Mouse (Mus musculus) hindbrain, postnatal 0 days (tissue): ENCODE data around the gene Zfx. TPM values are rescaled to one million over a fixed set of nuclear protein-coding genes. Genes with fewer than 3 reads are reported as not detected.

Experiments used
- ATAC-seq: fragments of 200-750 bp; cut with Nextera tagmentation; 2 replicates; pipeline ENCODE4 v1.8.0; 2017; ENCODE audit warnings: mild to moderate bottlenecking, moderate TSS enrichment, moderate library complexity
- DNase-seq: peaks from one replicate; pipeline ENCODE4 v3.0.0-alpha.2; 2015; ENCODE audit warnings: low spot score
- H3K27ac ChIP-seq: fragments of 300-500 bp; sonication (generic); 2 replicates; pipeline ENCODE4 v1.5.1; 2014; ENCODE audit warnings: mild to moderate bottlenecking
- H3K27me3 ChIP-seq: fragments of 300-500 bp; sonication (generic); 2 replicates; pipeline ENCODE4 v1.6.1; 2014; ENCODE audit warnings: low read length, mixed read lengths; ENCODE audit not compliant: insufficient read depth
- H3K36me3 ChIP-seq: fragments of 300-500 bp; sonication (generic); 2 replicates; pipeline ENCODE4 v1.6.1; 2014; ENCODE audit warnings: low read length, mixed read lengths; ENCODE audit not compliant: insufficient read depth
- H3K4me1 ChIP-seq: fragments of 300-500 bp; sonication (generic); 2 replicates; pipeline ENCODE4 v1.6.1; 2014; ENCODE audit warnings: antibody characterized with exemption, low read length, mixed read lengths; ENCODE audit not compliant: insufficient read depth
- H3K4me2 ChIP-seq: fragments of 300-500 bp; sonication (generic); 2 replicates; pipeline ENCODE4 v1.6.1; 2014; ENCODE audit warnings: low read depth, mild to moderate bottlenecking, low read length, moderate library complexity, mixed read lengths
- H3K4me3 ChIP-seq: fragments of 300-500 bp; sonication (generic); 2 replicates; pipeline ENCODE4 v1.5.1; 2014; ENCODE audit warnings: low read length
- H3K9ac ChIP-seq: fragments of 300-500 bp; sonication (generic); replicated peaks from 2 replicates; pipeline ENCODE4 v1.6.1; 2014; ENCODE audit warnings: mild to moderate bottlenecking, low read length, moderate library complexity, mixed read lengths
- H3K9me3 ChIP-seq: fragments of 300-500 bp; sonication (generic); 2 replicates; pipeline ENCODE4 v1.6.1; 2016; ENCODE audit warnings: low read length, mixed read lengths
- CTCF ChIP-seq: IDR thresholded peaks from 2 replicates; pipeline ENCODE4 v1.5.1; 2016; ENCODE audit warnings: antibody characterized with exemption, control low read depth, low read depth
- WGBS: fragments of 180-500 bp; shearing (Covaris S2); extraction: QIAGEN DNeasy Blood & Tissue Kit; methylation state at CpG from one replicate; pipeline ENCODE4 v1.1.7; 2014; 5-methylcytosine and 5-hydroxymethylcytosine counted together
- polyA plus RNA-seq: library from polyadenylated mRNA; unstranded; fragments of >200 nt; fragmentation: Nextera tagmentation; extraction: Ambion mirVana; gene quantifications from 2 replicates; pipeline ENCODE4 v1.2.1, GENCODE M21; 2015
- total RNA-seq: library from RNA; depleted of rRNA; stranded (reverse); fragments of >200 nt; gene quantifications from 2 replicates; pipeline ENCODE4 v1.2.3, GENCODE M21; 2014

Gene Zfx
- total and polyA plus RNA-seq, 2 experiments from 2014 or later: 20.2 to 27.9 TPM

DNA sequence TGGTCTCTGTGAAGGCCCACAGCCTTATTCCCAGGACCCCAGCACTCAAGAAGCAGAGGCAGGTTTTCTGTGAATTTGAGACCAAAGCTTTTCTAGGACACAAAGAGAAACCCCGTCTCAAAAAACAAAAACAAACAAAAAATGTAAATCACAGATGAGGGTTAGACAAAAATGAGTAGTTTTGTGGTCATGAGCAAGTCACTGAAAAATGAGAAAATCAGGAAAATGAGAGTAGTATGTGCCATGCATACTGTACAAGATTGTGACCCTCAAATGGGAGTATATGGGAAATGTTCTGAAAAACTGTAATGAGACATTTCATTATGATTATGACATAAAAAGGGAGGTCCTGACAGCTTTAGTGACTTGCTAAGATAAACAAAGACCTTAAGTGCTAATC lies 22.9 kb downstream of the Zfx start:
- Histone ChIP-seq H3K27me3 (no peaks in the 10 kb centered on the region), H3K9me3 (no peaks in the 10 kb centered on the region), H3K4me2 (no peak overlapping the region), H3K4me3 (no peak overlapping the region), H3K4me1 (no peaks in the 10 kb centered on the region), H3K36me3 (no peaks in the 10 kb centered on the region), H3K9ac (no peak overlapping the region), H3K27ac (no peak overlapping the region)
- ATAC-seq (no peak), DNase-seq (no peak)
- 89% methylated on average over 1 of the region's 1 CpGs for WGBS
- no peak for TF ChIP-seq CTCF

DNA sequence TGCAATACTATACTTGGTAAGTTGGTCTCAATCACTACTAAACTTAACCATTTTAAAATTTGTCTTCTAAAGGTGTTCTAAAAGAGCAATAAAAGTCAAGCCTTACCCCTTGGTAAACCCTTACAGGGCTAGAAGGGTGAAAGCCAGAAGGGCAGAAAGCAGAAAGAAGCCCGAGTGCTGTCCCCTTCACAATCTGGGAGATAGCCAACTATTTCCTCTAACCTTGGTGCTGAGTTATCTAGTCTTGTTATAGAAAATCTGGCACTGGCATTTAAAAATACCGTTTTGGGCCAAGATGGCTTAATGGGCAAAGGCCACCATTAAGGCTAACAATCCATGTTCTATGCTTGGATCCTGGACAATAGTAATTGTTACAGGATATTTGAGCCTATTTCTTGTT lies 32.5 kb downstream of the Zfx start:
- TF ChIP-seq CTCF: no peak
- WGBS: 85% methylated on average over 2 of the region's 2 CpGs
- no peaks in the 10 kb centered on the region for H3K36me3 ChIP-seq

DNA sequence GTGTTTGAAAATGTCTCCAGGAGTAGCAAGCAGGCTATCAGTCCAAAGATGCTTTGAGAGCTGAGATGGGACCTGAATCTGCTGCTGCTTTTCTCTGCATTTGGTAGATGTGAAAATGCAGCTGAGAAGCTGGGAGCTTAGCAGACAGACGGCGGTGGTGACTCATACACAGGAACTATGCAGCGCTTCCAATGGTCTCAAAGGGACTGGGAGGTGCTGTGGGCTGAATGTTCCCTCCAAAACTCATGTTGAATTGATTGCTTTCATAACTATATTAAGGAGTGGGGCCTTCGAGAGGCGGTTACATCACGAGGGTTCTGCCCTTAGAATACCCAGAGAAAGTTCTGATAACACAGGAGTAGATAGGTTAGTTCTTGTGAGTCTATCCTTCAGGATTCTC lies 62.3 kb downstream of the Zfx start:
- ATAC-seq: no peak
- Histone ChIP-seq H3K9me3 (no peaks in the 10 kb centered on the region), H3K4me3 (no peak overlapping the region), H3K4me1 (no peaks in the 10 kb centered on the region), H3K27me3 (no peaks in the 10 kb centered on the region; the same call in 1 of the 2 replicates), H3K4me2 (no peak overlapping the region), H3K27ac (no peak overlapping the region), H3K36me3 (no peaks in the 10 kb centered on the region), H3K9ac (no peak overlapping the region)
- peak; percentile 2 for DNase-seq
- 64% methylated on average over 6 of the region's 6 CpGs for WGBS
- TF ChIP-seq CTCF: no peak

More for the DNA sequence above, 32.5 kb downstream of the Zfx start:
- Histone ChIP-seq H3K4me2 (no peak overlapping the region), H3K4me3 (no peak overlapping the region), H3K27ac (no peak overlapping the region), H3K27me3 (no peaks in the 10 kb centered on the region), H3K9me3 (no peaks in the 10 kb centered on the region), H3K4me1 (no peaks in the 10 kb centered on the region), H3K9ac (no peak overlapping the region)
- no peak for ATAC-seq
- DNase-seq: no peak

- no peaks in the 10 kb centered on the region; the same call in 1 of the 2 replicates for H3K27me3 ChIP-seq
- no peaks in the 10 kb centered on the region for H3K36me3 ChIP-seq
- no peak overlapping the region for H3K4me3 ChIP-seq
- DNase-seq (no peak), ATAC-seq (no peak)
- TF ChIP-seq CTCF: no peak
- no peaks in the 10 kb centered on the region for H3K9me3 ChIP-seq
- H3K4me1 ChIP-seq: no peaks in the 10 kb centered on the region
- H3K4me2 ChIP-seq: no peak overlapping the region
- 77% methylated on average over 8 of the region's 8 CpGs for WGBS
- H3K27ac ChIP-seq: no peak overlapping the region
- H3K9ac ChIP-seq: no peak overlapping the region
Measured at GRCm38 (mm10) chrX:94060751-94061150, 62.8 kb downstream of the Zfx start.

GRCm38 (mm10) chrX:94058748-94059147 lies 64.8 kb downstream of the Zfx start:
- TF ChIP-seq CTCF: no peak
- no peaks in the 10 kb centered on the region; the same call in 1 of the 2 replicates for H3K27me3 ChIP-seq
- no peak overlapping the region for H3K4me2 ChIP-seq
- H3K9ac ChIP-seq: no peak overlapping the region
- DNase-seq: no peak
- no peaks in the 10 kb centered on the region for H3K4me1 ChIP-seq
- no peaks in the 10 kb centered on the region for H3K9me3 ChIP-seq
- no peaks in the 10 kb centered on the region for H3K36me3 ChIP-seq
- ATAC-seq: no peak
- no peak overlapping the region for H3K27ac ChIP-seq
- H3K4me3 ChIP-seq: no peak overlapping the region
- 47% methylated on average over 6 of the region's 6 CpGs for WGBS

- Histone ChIP-seq H3K27ac (no peak overlapping the region), H3K4me3 (no peak overlapping the region), H3K9me3 (no peaks in the 10 kb centered on the region), H3K36me3 (no peaks in the 10 kb centered on the region), H3K4me2 (no peak overlapping the region), H3K4me1 (no peaks in the 10 kb centered on the region), H3K27me3 (no peaks in the 10 kb centered on the region), H3K9ac (no peak overlapping the region)
- no peak for DNase-seq
- no peak for ATAC-seq
- TF ChIP-seq CTCF: no peak
- WGBS: 82% methylated on average over 3 of the region's 3 CpGs
Measured at GRCm38 (mm10) chrX:94049048-94049447, 74.5 kb downstream of the Zfx start.

GRCm38 (mm10) chrX:94048048-94048447 lies 75.5 kb downstream of the Zfx start:
- Histone ChIP-seq H3K36me3 (no peaks in the 10 kb centered on the region), H3K9ac (no peak overlapping the region), H3K27ac (no peak overlapping the region), H3K4me2 (no peak overlapping the region), H3K4me3 (no peak overlapping the region), H3K27me3 (no peaks in the 10 kb centered on the region), H3K9me3 (no peaks in the 10 kb centered on the region), H3K4me1 (no peaks in the 10 kb centered on the region)
- WGBS: 41% methylated on average over 5 of the region's 5 CpGs
- ATAC-seq: 0 out of 2 replicates have a peak, but pooled peaks have one; percentile 24
- no peak for TF ChIP-seq CTCF
- DNase-seq: peak; percentile 9
